Mouse (Mus musculus) inflammation-experienced regulatory T-cells, adult 16 weeks (primary cell): ENCODE measurements around the gene Ifnl2. TPM values are rescaled to one million over a fixed set of nuclear protein-coding genes. Genes with fewer than 3 reads are reported as not detected.

Experiments
- polyA plus RNA-seq: library from polyadenylated mRNA; unstranded; fragments of 100-300 nt; shearing (Covaris generic); gene quantifications from one replicate; pipeline ENCODE4 v1.2.1, GENCODE M21; 2017

Gene Ifnl2
- not detected for polyA plus RNA-seq

DNA sequence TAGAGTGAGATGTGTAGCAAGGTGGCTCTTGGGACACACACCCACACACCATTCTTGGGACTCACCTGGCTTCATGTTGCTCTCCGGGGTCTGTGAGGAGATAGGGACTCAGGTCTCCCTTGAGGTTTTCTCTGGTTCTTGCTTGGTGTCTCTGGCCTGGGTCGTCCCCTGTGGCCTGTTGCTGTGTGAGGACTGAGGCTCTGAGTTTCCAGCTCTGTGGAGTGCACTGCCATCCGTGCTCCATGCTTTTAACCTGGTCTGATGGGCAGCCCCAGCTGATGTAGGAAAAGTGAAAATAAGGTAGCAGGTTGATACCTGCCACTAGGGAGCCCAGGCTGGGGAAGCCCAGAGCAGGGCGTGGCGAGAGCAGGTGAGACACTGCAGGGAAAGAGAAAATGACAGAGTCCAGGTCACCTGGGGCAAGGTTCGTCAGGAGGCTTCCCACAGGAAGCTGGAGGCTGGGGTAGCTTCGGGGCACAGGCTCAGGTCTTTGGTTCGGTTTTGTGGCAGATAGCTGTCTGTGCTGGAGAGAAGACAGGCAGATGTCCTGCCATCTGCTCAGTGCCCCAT is at the start of gene Ifnl2:
Ifnl2 (minus strand) TSS at position 51 of the 570 bp plus-strand sequence.

DNA sequence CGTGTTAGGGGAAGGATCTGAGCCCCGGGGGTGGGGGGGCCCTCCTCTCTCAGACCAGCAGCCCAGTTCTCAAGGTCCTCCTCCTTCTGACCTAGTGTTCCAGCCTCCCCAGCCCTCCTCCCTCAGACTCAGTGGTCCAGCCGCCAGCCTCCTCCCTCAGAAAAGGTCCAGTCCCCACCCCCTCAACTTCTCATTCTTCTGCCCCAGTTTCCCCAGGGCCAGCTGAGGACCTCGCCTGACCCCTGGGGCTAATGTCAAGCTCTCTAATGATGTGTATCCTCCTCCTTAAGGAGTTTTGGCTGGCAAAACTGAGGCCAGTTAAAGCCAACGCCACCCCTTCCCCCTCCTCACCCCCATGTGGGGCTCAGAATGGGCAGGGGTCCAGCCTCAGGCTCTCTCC is 36.9 kb upstream of the Ifnl2 start, which contains the start of gene Nccrp1:
Nccrp1 (minus strand) TSS at position 101 of the 400 bp plus-strand sequence.

DNA sequence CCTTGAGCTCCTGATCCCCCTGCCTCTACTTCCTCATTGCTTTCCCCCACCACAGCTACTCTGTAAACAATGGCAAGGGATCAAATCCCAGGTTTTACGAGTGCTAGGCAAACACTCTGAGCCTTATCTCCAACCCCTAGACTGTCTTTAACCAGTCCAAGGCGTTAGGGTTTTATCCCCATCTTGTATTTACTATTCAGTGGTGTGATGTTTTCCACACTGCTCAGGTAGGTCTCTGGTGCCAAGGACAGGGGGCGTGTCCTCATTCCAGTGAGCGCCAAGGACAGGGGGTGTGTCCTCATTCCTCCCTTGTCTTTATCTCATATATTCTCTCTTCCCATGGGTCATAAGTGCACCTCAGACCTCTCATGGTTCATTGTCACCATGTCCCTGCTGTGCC is 30.3 kb upstream of the Ifnl2 start, which contains the start of gene Sycn:
Sycn (plus strand) TSS at position 360 of the 400 bp plus-strand sequence.

DNA sequence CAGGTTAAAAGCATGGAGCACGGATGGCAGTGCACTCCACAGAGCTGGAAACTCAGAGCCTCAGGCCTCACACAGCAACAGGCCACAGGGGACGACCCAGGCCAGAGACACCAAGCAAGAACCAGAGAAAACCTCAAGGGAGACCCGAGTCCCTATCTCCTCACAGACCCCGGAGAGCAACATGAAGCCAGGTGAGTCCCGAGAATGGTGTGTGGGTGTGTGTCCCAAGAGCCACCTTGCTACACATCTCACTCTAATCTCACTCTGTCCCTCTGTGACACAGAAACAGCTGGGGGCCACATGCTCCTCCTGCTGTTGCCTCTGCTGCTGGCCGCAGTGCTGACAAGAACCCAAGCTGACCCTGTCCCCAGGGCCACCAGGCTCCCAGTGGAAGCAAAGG is 12.3 kb upstream of the Ifnl2 start, which contains the start of gene Ifnl3:
Ifnl3 (plus strand) TSS at position 301 of the 400 bp plus-strand sequence.

Other genes starting within 250 kb of the Ifnl2 start
- gene Eid2, start 242.6 kb downstream of the Ifnl2 start, polyA plus RNA-seq: 0.56 TPM
- gene Eid2b, start 232.7 kb downstream of the Ifnl2 start, polyA plus RNA-seq: 2.3 TPM
- gene Selenov, start 219.3 kb downstream of the Ifnl2 start, polyA plus RNA-seq: not detected
- gene Dll3, start 208.2 kb downstream of the Ifnl2 start, polyA plus RNA-seq: not detected
- 64.4 TPM for gene Timm50, start 198.4 kb downstream of the Ifnl2 start, polyA plus RNA-seq
- 240 TPM for gene Supt5, start 171.7 kb downstream of the Ifnl2 start, polyA plus RNA-seq
- 722 TPM for gene Rps16, start 159.8 kb downstream of the Ifnl2 start, polyA plus RNA-seq
- 93.4 TPM for gene Plekhg2, start 137.9 kb downstream of the Ifnl2 start, polyA plus RNA-seq
- gene Zfp36, start 130.2 kb downstream of the Ifnl2 start, polyA plus RNA-seq: 224 TPM
- gene Med29, start 117.7 kb downstream of the Ifnl2 start, polyA plus RNA-seq: 27.9 TPM
- 118 TPM for gene Paf1, start 117.5 kb downstream of the Ifnl2 start, polyA plus RNA-seq
- gene Gmfg, start 73.0 kb downstream of the Ifnl2 start, polyA plus RNA-seq: 393 TPM
- gene Lrfn1, start 58.5 kb downstream of the Ifnl2 start, polyA plus RNA-seq: 0.18 TPM
- not detected for gene Ifnl3, start 12.4 kb upstream of the Ifnl2 start, polyA plus RNA-seq
- gene Sycn, start 30.4 kb upstream of the Ifnl2 start, polyA plus RNA-seq: not detected
- not detected for gene Nccrp1, start 36.8 kb upstream of the Ifnl2 start, polyA plus RNA-seq
- 5.2 TPM for gene Samd4b, start 87.7 kb upstream of the Ifnl2 start, polyA plus RNA-seq
- 7.0 TPM for gene Pak4, start 87.7 kb upstream of the Ifnl2 start, polyA plus RNA-seq
- not detected for gene Acp7, start 120.9 kb upstream of the Ifnl2 start, polyA plus RNA-seq
- gene Fbxo27, start 182.4 kb upstream of the Ifnl2 start, polyA plus RNA-seq: 4.3 TPM
- gene Fbxo17, start 206.3 kb upstream of the Ifnl2 start, polyA plus RNA-seq: 10.2 TPM
- 95.3 TPM for gene Mrps12, start 231.4 kb upstream of the Ifnl2 start, polyA plus RNA-seq
- 17.6 TPM for gene Sars2, start 231.5 kb upstream of the Ifnl2 start, polyA plus RNA-seq
- not detected for gene Ccer2, start 245.7 kb upstream of the Ifnl2 start, polyA plus RNA-seq